Mouse (Mus musculus): Measurements from ENCODE around the gene Dab1. TPM values are rescaled to one million over a fixed set of nuclear protein-coding genes. Genes with fewer than 3 reads are reported as not detected.

Gene Dab1
- polyA plus RNA-seq, 1 experiment = 56.8 TPM

DNA sequence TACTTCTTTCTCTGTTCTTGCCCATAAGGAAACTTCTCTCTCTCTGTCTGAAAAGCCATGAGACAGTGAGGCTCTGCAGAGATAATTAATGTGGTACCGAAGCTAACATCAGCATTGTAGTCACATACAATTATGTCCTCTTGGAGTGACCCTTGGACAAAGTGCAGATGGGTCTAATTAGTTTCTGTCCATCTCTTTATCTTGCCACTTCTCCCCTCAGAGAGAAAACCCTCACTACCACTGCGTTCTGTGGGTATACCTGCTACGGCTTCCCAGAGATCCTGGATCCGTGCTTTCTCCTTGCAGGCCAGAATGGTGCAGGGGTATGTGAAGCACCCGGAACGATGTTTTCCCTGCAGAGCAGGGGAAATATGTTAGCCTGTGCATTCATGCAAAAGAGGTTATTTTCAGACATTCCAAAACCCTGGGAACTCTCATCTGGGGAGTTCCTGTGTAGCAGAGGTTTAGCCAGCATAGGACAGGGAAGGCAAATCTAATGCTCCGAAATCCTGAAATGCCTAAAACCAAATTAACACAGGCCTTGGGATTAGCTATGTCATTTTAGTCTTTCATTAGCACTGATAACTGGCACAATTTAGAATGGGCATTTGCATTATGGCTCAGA lies 812.2 kb downstream of the Dab1 start:
- DNase-seq (ENCODE audit: extremely low spot score in 1 of 2, low spot score in 1 of 2) = no peak

DNA sequence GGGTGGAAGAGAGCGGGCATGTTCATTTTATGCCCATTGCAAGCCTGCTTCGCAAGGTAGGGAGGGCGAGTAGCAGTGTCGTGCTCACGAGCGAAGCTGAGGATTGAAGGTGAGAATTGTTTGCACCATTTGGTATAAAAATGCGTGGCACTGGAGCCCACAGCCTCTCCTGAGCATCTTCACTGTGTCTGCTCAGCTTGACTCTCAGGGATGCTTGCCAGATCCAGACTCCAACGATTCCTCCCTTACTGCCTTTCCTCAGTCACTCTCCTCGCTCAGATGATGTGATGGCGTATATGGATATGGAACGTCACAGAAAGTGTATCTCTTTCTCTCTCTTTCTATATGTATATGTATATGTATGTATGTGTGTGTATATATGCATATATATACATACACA lies 813.0 kb downstream of the Dab1 start:
- DNase-seq (ENCODE audit: extremely low spot score in 1 of 2, low spot score in 1 of 2) = no peak

DNA sequence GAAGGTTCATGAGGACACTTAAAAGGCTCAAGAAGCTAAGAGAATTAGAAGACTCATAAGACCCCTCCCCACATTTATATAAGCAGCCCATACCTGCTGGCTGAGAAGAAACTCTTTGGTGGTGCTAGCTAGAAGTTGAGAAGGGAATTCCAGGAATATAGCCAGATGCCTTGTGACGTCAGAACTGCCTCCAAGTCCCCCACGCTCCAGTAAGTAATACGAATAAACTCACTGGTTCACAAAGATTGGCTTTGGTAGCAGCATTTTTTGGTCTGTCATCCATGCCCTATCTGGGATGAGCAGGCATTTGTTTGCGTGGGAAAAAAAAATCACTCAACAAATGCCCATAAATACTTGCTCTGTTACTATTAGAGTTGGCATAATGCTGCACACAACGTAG lies 816.6 kb downstream of the Dab1 start:
- no peak for DNase-seq (ENCODE audit: extremely low spot score in 1 of 2, low spot score in 1 of 2)

DNA sequence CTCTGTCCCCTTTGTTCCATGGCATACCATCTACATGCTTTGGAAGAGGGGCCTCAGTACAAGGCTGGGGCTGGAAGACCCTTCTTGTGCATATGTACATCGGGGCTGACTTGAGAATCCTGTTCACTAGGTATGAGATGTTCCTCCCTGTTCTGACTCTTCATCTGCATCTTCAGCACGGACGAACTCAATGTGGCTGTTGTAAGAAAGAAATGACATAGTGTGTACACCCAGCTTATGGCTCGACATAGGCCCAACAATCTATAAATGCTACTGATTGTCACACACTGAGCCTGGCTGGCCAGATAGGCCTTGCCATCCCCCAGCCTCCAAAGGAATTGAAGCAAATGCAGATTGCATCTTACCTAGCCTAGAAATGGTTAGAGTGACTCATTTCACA lies 817.3 kb downstream of the Dab1 start:
- DNase-seq (ENCODE audit: extremely low spot score in 1 of 2, low spot score in 1 of 2) = no peak

- DNase-seq (ENCODE audit: extremely low spot score in 1 of 2, low spot score in 1 of 2) = no peak
Observed at GRCm38 (mm10) chr4:104438730-104439129, 819.6 kb downstream of the Dab1 start.

DNA sequence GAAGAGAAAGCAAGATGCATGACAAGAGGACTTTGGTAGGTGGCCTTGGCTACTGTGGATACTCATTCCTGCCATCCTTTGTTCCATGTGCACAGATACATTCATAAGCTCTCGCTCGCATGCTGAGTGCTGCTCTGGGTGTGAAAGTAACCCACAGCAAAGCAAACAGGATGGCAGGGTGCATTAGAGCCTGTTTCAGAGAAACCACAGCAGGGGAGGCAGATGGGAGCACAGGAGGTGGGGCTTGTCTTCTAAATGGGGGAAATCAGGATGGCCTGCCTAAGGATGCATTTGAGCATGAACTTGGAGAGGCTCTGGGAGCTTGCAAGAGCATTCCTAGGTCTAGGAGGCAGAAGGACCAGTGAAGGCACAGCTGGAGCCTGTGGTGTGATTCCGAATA lies 820.5 kb downstream of the Dab1 start:
- DNase-seq (ENCODE audit: extremely low spot score in 1 of 2, low spot score in 1 of 2) = no peak

- DNase-seq (ENCODE audit: extremely low spot score in 1 of 2, low spot score in 1 of 2) = no peak
Observed at GRCm38 (mm10) chr4:104442925-104443747, 824.0 kb downstream of the Dab1 start.

DNA sequence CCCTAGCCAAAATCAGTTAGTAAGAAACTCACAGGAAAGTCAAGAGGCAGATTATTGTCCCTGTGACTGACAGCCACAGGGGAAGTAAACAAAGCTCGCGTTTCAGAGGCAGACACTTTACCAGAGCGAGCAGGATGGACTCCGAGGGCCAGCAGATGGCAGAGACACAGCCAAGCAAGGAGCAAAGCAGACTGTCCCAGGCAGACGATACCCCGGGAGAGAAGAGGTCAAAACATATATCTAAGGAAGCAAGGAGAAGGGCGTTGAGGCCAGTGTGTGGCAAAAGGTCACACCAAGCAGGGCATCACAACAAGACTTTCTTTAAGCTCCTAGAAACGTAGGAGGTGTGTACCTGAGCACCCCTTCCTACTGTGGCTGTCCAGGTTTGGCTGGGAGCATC lies 824.6 kb downstream of the Dab1 start:
- DNase-seq (ENCODE audit: extremely low spot score in 1 of 2, low spot score in 1 of 2) = no peak

DNA sequence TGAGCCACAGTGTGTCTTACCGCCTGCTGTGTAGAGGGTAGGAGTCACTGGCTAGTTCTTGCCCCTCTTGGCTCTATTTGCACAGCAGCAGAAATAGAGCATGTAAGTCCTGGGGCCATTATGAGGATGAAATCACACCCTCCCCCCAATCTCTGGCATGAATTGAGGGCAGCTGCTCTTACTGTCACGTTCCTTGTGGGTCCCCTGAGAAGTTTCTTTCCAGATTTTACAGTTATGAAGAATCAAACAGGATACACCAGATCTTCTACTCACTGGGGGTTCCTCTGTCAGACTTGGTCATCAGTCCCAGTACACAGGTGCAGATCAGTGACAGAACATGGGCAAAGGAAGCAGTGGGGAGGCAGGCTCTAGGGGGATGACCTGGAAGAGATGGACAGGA lies 825.8 kb downstream of the Dab1 start:
- DNase-seq (ENCODE audit: extremely low spot score in 1 of 2, low spot score in 1 of 2) = no peak

GRCm38 (mm10) chr4:104448199-104448598 lies 829.0 kb downstream of the Dab1 start:
- DNase-seq (ENCODE audit: extremely low spot score in 1 of 2, low spot score in 1 of 2) = no peak

GRCm38 (mm10) chr4:104450645-104451044 lies 831.5 kb downstream of the Dab1 start:
- no peak for DNase-seq (ENCODE audit: extremely low spot score in 1 of 2, low spot score in 1 of 2)

DNA sequence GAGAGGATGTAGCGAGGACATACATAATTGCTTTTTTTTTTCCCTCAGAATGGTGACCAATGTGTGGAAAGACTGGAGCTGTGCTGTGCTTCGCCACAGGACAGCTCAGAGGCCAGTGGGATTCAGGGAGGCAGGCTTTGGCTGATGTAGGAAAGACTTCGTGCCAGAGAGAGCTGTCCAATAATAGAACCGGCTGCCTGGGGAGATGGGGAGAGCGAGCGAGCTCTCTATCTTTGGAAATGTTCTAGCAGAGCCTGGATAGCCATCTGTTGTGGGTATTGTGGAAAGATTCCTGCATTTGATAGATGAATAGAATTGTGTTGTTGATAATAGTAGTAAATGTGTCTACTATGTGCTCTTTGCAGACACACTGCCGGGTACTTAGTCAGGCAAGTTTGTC lies 833.4 kb downstream of the Dab1 start:
- DNase-seq (ENCODE audit: extremely low spot score in 1 of 2, low spot score in 1 of 2) = peak; percentile 79 to 80

DNA sequence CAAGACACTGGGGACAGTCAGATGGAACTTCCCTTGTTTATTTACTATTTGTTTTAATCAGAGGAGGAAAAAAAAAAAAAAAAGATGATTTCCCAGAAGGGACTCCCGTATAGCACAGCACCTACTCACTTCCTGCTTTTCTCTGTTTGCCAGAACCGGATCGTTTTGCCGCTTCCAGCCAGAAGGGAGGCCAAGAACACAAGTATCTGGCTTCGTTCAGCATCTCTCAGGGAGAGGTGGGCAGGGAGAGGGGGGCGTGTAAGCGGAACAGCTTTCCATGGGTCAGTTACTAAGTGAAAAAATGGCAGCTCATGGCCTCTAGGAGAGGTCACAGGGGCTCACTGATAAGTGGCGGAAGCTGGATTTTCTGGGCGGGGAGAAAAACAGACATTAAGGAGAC lies 836.0 kb downstream of the Dab1 start:
- no peak for DNase-seq (ENCODE audit: extremely low spot score in 1 of 2, low spot score in 1 of 2)

- DNase-seq (ENCODE audit: extremely low spot score in 1 of 2, low spot score in 1 of 2) = no peak
Observed at GRCm38 (mm10) chr4:104455760-104456159, 836.6 kb downstream of the Dab1 start.

DNA sequence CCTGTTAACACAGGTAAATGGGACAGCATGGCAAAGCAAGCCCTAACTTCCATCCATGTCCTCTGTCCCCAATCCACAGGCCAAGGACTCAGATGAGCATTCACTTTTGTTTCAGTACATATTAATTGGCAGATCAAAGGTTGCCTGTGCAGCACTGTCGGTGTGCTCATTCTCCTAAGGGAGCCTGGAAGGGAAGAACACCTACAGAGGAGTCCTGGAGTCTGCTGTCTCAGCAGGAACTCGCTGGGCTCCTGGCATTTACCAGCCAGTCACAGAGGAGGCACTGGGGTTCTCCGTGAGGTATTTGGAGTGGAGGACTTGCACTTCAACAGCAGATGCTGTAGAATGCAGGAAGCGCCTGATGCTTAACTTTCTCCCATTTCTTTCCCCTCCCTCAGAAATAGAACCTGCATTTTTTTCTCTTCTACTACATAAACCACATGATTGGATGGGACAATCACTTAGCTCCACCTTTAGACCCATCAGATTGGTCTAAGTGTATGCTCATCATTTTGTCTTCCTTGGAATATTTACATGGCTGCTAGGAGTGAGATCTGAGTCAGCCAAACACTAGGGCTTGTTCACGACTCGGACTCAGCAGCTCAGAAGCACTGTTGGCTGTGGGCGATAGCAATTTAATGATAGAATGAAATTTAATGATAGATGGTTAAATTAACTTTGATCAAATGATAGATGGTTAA lies 837.2 kb downstream of the Dab1 start:
- DNase-seq (ENCODE audit: extremely low spot score in 1 of 2, low spot score in 1 of 2) = no peak

GRCm38 (mm10) chr4:104458726-104459125 lies 839.6 kb downstream of the Dab1 start:
- peak; percentile 53 to 76 for DNase-seq (ENCODE audit: extremely low spot score in 1 of 2, low spot score in 1 of 2)

GRCm38 (mm10) chr4:104461106-104462011 lies 842.2 kb downstream of the Dab1 start:
- DNase-seq (ENCODE audit: extremely low spot score in 1 of 2, low spot score in 1 of 2) = peak; percentile 31 to 69

- no peak for DNase-seq (ENCODE audit: extremely low spot score in 1 of 2, low spot score in 1 of 2)
Observed at GRCm38 (mm10) chr4:104462932-104463780, 844.0 kb downstream of the Dab1 start.

DNA sequence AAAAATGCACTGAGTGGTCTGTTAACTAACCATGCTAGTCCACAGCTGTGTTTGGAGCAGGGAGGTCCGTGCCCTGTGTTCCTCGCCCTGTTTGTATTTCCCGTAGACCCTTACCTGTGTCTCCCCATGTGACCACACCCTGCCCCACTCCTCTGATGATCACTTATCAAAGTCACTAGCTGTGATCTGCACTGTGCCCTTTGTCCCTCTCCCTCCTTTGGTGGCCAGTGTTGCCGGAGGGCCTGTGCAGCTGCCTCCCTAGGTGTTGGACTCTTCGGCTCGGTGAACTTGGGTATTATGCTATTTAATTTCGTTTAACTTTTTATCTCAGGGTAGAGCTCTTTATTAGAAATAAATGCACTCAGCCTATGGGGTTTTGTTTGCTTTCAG lies 844.6 kb downstream of the Dab1 start:
- no peak for DNase-seq (ENCODE audit: extremely low spot score in 1 of 2, low spot score in 1 of 2)

GRCm38 (mm10) chr4:104465594-104465993 lies 846.4 kb downstream of the Dab1 start:
- DNase-seq (ENCODE audit: extremely low spot score in 1 of 2, low spot score in 1 of 2) = no peak
